Mouse (Mus musculus) small intestine, adult 2 months (tissue): ENCODE results near the gene Rars2. TPM values are rescaled to one million over a fixed set of nuclear protein-coding genes. Genes with fewer than 3 reads are reported as not detected.

Experiments
- H3K27ac ChIP-seq: fragments of 200-500 bp; 2 replicates; pipeline ENCODE4 v1.5.1; 2012; ENCODE audit warnings: low read depth, low read length, control low read depth, inconsistent platforms; ENCODE audit not compliant: insufficient read depth
- H3K27me3 ChIP-seq: fragments of 200-500 bp; 2 replicates; pipeline ENCODE4 v1.6.1; 2012; ENCODE audit warnings: mild to moderate bottlenecking, moderate library complexity, low read length, inconsistent platforms; ENCODE audit not compliant: control insufficient read depth, insufficient read depth
- H3K36me3 ChIP-seq: fragments of 200-500 bp; 2 replicates; pipeline ENCODE4 v1.6.1; 2012; ENCODE audit warnings: mild to moderate bottlenecking, low read length, control low read depth, inconsistent platforms; ENCODE audit not compliant: control insufficient read depth, insufficient read depth
- H3K4me1 ChIP-seq: fragments of 200-500 bp; 2 replicates; pipeline ENCODE4 v1.6.1; 2012; ENCODE audit warnings: low read length, inconsistent platforms, mixed read lengths; ENCODE audit not compliant: control insufficient read depth, insufficient read depth, insufficient read length
- H3K4me3 ChIP-seq: fragments of 200-500 bp; 2 replicates; pipeline ENCODE4 v1.5.1; 2012; ENCODE audit warnings: low read depth, mild to moderate bottlenecking, control low read depth, inconsistent platforms, low read length, moderate library complexity
- CTCF ChIP-seq: fragments of 200-500 bp; IDR thresholded peaks from 2 replicates; pipeline ENCODE4 v1.5.1; 2012; ENCODE audit warnings: low read depth, mild to moderate bottlenecking, control low read depth, inconsistent platforms, low read length, moderate library complexity, mixed read lengths; ENCODE audit not compliant: insufficient replicate concordance, insufficient read length; ENCODE audit errors: extremely low read depth
- POLR2A ChIP-seq: fragments of 200-500 bp; IDR thresholded peaks from 2 replicates; pipeline ENCODE4 v1.6.1; 2012; ENCODE audit warnings: low read depth, mild to moderate bottlenecking, control low read depth, inconsistent platforms, low read length, moderate library complexity
- WGBS: fragments of 180-500 bp; shearing (Covaris S2); methylation state at CpG from one replicate; pipeline ENCODE4 v1.1.7; 2018; 5-methylcytosine and 5-hydroxymethylcytosine counted together
- polyA plus RNA-seq: library from polyadenylated mRNA; depleted of rRNA; stranded (reverse); fragments of >200 nt; gene quantifications from 2 replicates; pipeline ENCODE4 v1.2.3, GENCODE M21; 2012

The Rars2 gene
- polyA plus RNA-seq, 1 experiment = 5.6 TPM

- no peaks in the 10 kb centered on the region for H3K4me1 ChIP-seq
- H3K27me3 ChIP-seq = no peaks in the 10 kb centered on the region
- H3K36me3 ChIP-seq = peaks cover 37% of the 10 kb centered on the region
- over 99% methylated on average over 3 of the region's 3 CpGs for WGBS
- H3K4me3 ChIP-seq = no peak overlapping the region
- no peak overlapping the region for H3K27ac ChIP-seq
- TF ChIP-seq POLR2A (no peak), CTCF (no peak)
Observed at GRCm38 (mm10) chr4:34640731-34641130, 26.0 kb downstream of the Rars2 start.

DNA sequence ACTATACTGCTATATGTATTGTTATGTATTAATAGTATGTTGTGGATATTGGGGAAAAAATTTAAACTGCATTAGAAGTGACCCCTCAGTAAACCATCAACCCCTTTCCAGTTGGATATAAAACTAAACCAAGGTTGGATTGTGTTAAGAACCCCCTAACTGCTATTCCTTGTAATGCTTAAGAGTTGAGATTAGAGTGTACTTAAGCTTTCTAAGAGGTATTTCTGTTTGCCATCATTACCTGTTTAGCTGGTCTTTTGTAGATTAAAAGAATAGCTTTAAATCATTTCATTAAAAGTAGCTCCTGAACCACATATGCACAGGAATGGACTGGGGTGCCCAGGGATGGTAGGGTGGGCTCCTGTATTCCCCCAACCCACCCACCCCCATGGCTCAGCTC lies 30.0 kb downstream of the Rars2 start:
- H3K27ac ChIP-seq = no peak overlapping the region
- no peaks in the 10 kb centered on the region for H3K27me3 ChIP-seq
- H3K36me3 ChIP-seq = peaks cover 56% of the 10 kb centered on the region
- H3K4me3 ChIP-seq = no peak overlapping the region
- TF ChIP-seq POLR2A = no peak
- TF ChIP-seq CTCF = no peak
- H3K4me1 ChIP-seq = no peaks in the 10 kb centered on the region

GRCm38 (mm10) chr4:34653179-34653578 lies 38.4 kb downstream of the Rars2 start:
- H3K4me3 ChIP-seq = no peak overlapping the region
- H3K27ac ChIP-seq = no peak overlapping the region
- TF ChIP-seq POLR2A (no peak), CTCF (no peak)
- 90% methylated on average over 7 of the region's 7 CpGs for WGBS
- no peaks in the 10 kb centered on the region for H3K4me1 ChIP-seq
- peaks cover 55% of the 10 kb centered on the region for H3K36me3 ChIP-seq
- H3K27me3 ChIP-seq = no peaks in the 10 kb centered on the region

- no peak overlapping the region for H3K4me3 ChIP-seq
- no peaks in the 10 kb centered on the region for H3K4me1 ChIP-seq
- H3K27me3 ChIP-seq = no peaks in the 10 kb centered on the region
- peaks cover 57% of the 10 kb centered on the region for H3K36me3 ChIP-seq
- 96% methylated on average over 10 of the region's 10 CpGs for WGBS
- no peak for TF ChIP-seq CTCF
- TF ChIP-seq POLR2A = no peak
- no peak overlapping the region for H3K27ac ChIP-seq
Observed at GRCm38 (mm10) chr4:34656101-34656500, 41.3 kb downstream of the Rars2 start.

GRCm38 (mm10) chr4:34659012-34659411 lies 44.3 kb downstream of the Rars2 start:
- H3K27me3 ChIP-seq = no peaks in the 10 kb centered on the region
- 80% methylated on average over 2 of the region's 2 CpGs for WGBS
- peaks cover 61% of the 10 kb centered on the region for H3K36me3 ChIP-seq
- no peaks in the 10 kb centered on the region for H3K4me1 ChIP-seq
- H3K27ac ChIP-seq = no peak overlapping the region
- no peak overlapping the region for H3K4me3 ChIP-seq
- TF ChIP-seq CTCF (no peak), POLR2A (no peak)

GRCm38 (mm10) chr4:34661514-34661913 lies 46.8 kb downstream of the Rars2 start:
- Histone ChIP-seq H3K36me3 (peaks cover 60% of the 10 kb centered on the region), H3K27ac (no peak overlapping the region), H3K27me3 (no peaks in the 10 kb centered on the region), H3K4me3 (no peak overlapping the region), H3K4me1 (no peaks in the 10 kb centered on the region)
- WGBS = 93% methylated on average over 2 of the region's 2 CpGs
- TF ChIP-seq POLR2A = no peak
- no peak for TF ChIP-seq CTCF

DNA sequence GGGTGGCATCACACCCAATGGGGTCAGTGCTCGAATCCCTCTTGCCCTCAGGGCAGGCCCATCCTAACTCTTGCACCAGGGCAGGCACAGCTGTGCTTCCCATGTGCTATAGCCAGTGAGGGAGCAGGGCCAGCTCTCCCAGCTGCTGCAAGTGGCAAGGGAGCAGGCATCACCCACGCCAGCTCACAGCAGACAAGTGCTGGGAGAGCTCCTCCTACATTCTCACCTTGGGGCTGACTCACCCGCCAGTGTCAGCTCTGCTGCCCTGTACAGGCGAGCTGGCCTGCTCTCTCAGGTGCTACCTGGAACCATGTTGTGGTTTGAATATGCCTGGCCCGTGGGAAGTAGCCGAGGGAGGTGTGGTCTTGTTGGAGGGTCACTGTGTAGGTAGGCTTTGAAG lies 47.2 kb downstream of the Rars2 start:
- Histone ChIP-seq H3K36me3 (peaks cover 58% of the 10 kb centered on the region), H3K4me1 (no peaks in the 10 kb centered on the region), H3K27me3 (no peaks in the 10 kb centered on the region), H3K27ac (no peak overlapping the region), H3K4me3 (no peak overlapping the region)
- TF ChIP-seq CTCF = no peak
- TF ChIP-seq POLR2A = no peak
- 86% methylated on average over 6 of the region's 6 CpGs for WGBS

- WGBS = 88% methylated on average over 5 of the region's 5 CpGs
- Histone ChIP-seq H3K27me3 (no peaks in the 10 kb centered on the region), H3K36me3 (peaks cover 40% of the 10 kb centered on the region), H3K4me1 (no peaks in the 10 kb centered on the region), H3K27ac (no peak overlapping the region), H3K4me3 (no peak overlapping the region)
- TF ChIP-seq CTCF = no peak
- TF ChIP-seq POLR2A = no peak
Observed at GRCm38 (mm10) chr4:34667923-34668322, 53.2 kb downstream of the Rars2 start.

DNA sequence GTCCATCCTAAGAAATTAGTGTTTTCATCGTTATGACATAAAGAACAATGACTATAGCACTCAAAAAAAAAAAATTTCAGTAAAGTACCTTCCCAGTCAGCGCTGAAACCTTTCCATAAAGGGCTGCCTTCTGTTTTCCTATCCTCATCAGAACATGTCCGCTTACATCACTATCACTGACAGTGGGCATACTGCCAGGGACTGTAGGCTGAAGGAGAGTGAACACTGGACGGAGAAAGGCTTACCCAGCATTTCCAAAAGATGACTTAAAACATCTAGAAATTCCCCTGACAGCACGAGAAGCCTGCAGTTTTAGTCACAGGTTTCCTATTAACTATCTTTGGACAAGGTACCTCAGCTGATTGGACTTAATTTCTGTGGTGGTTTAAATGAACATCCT lies 59.0 kb downstream of the Rars2 start:
- Histone ChIP-seq H3K4me1 (no peaks in the 10 kb centered on the region), H3K36me3 (peaks cover 12% of the 10 kb centered on the region), H3K27ac (no peak overlapping the region), H3K4me3 (no peak overlapping the region), H3K27me3 (no peaks in the 10 kb centered on the region)
- WGBS = 86% methylated on average over 5 of the region's 5 CpGs
- TF ChIP-seq CTCF (no peak), POLR2A (no peak)
